Mouse (Mus musculus) mesoderm, embryonic 11.5 days (tissue): Measurements from ENCODE around the gene Catsper4.
"Not testable (repeated sequence)": the region's sequence is repeated elsewhere in the genome, so short reads cannot be mapped to it uniquely, and the experiment has no call there.

Experiments used
- DNase-seq: peaks from one replicate; pipeline ENCODE4 v3.0.0-alpha.2; 2012; ENCODE audit warnings: low read depth, low spot score

The Catsper4 gene

DNA sequence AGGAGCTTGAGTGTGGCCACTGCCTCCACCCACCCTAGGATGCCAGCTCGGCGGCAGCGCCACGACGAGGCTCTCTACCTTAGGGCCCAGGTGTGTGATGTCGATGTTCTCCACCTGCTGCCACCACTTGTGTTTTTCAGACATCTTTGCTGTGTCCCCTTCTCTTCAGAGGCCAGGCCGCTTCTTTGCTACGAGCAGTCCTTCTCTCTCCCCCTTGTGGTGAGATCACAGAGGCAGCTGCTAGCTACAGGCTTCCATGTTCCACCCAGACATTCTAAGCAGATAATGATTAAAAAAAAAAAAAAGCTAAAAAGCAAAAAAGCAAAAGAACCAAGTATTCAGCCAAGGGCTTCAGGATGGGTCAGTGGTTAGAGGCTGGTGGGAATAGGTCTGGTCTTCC lies at the start of gene Catsper4:
Gene Catsper4 (minus strand): TSS at position 190 of the 400 bp plus-strand sequence.
- DNase-seq, result no peak

DNA sequence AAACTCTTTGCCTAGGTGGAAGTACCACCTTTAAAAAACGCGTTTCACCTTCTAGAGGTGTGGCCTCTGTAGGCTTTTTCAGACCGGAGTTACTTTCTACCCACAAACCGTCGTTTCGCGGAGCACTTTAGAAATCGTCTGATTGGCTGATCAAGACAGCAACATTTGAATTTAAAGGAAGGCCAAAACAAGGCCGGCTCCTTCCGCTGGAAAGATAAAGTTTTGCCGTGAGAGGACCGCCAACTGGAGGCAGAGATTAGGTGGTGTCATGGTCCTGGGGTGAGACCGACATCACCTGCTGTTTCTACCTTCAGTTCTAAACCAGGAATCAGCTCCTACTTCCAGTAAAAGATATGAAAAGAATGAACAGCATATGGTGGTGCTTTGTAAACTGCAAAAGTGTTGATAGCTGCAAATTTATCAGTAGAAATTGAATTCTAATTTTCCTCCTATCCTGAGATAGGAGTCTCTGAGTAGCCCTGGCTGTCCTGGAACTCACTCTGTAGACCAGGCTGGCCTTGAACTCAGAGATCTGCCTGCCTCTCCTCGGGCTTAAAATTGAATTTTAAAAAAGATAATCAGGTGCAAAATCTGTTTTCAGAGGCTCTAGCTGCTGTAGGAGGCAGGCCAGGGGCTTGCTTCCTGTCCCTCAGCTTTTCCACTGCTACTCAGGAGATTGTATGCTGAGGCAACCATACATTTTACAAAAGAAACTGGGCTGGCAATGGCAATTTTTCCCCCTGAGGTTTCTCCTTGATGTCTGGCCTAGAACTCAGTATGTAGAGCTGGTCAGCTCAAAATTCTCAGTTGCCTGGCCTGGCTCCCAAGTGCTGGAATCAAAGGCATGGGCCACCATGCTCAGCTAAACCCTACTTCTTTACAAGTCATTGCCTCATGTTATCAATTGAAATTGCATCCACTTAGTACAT lies 46.5 kb upstream of the Catsper4 start:
- no peak for DNase-seq

DNA sequence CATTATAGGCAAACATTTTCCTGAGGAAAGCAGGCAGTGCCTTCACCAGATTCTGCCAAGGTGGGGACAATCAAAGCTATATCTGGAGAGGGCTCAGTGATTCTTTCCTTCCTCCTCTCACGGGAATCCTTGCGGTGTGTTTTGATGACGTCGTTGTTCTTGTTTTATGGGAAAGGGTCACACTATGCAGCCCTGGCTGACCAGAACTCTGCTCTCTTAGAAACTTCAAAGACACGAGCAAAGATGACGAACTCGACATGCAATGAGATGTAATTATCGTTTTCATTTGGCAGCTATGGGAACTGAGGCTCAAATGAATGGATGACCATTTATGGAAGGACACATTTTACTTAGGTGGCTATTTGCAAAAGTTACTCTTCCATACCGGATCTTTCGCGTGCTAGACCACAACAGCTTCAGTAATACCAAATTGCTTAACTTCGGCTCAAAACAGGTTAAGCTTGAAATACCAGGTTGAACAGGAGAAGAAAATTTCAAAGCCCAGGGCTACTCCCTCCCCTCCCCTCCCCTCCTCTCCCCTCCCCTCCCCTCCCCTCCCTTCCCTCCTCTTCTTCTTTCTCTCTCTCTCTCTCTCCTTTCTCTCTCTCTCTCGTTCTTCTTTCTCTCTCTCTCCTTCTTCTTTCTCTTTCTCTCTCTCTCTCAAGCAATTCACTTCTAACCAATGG lies 45.7 kb upstream of the Catsper4 start:
- DNase-seq, result no peak

DNA sequence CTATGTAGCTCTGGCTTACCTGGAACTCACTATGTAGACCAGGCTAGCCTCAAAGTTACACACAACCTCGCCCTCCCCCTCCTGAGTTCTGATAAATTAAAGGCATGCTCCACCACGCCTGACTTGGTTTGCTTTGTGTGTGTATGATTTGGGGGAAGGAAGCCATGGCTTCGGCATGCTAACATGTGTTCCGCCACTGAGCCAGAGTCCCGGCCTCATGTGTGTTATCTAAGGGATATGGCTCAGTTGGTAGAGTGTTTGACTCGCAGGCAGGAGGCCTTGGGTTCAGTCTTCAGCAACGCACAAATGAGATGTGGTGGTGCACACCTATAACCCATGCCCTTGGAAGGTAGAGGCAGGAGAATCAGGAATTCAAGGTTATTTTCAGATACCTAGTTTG lies 44.8 kb upstream of the Catsper4 start:
- DNase-seq, result no peak

DNA sequence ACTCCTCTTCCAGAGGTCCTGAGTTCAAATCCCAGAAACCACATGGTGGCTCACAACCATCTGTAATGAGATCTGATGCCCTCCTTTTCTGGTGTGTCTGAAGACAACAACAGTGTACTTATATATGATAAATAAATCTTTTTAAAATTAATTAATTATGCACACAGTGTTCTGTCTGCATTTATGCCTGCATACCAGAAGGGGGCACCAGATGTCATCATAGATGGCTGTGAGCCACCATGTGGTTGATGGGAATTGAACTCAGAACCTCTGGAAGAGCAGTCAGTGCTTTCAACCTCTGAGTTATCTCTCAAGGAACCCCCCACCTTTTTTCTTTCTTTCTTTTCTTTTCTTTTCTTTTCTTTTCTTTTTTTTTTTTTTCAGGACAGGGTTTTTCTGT lies 42.4 kb upstream of the Catsper4 start:
- DNase-seq, result not testable (repeated sequence)

DNA sequence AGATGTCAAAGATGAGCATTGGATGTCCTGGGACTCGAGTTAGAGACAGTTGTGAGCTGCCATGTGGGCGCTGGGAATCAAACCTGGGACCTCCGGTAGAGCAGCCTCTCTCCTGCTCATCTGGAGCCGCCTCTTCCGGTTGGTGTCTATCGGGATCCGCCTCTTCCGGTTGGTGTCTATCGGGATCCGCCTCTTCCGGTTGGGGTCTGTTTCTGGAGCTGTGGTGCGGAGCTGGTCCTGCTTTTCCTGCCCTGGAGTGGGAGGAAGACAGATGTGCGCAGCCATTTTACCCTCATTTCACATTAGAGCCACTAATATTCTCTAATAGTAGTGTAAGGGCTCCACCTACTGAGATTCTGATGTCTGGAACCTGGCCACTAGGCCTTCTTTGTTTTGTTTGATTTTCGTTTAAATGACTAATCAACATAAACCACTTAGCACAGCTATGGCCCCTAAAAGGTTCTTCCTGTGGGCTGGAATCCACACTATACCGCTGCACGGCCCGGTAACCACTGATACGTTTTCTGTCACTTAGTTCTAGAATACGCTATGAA lies 41.0 kb upstream of the Catsper4 start:
- no peak for DNase-seq

DNA sequence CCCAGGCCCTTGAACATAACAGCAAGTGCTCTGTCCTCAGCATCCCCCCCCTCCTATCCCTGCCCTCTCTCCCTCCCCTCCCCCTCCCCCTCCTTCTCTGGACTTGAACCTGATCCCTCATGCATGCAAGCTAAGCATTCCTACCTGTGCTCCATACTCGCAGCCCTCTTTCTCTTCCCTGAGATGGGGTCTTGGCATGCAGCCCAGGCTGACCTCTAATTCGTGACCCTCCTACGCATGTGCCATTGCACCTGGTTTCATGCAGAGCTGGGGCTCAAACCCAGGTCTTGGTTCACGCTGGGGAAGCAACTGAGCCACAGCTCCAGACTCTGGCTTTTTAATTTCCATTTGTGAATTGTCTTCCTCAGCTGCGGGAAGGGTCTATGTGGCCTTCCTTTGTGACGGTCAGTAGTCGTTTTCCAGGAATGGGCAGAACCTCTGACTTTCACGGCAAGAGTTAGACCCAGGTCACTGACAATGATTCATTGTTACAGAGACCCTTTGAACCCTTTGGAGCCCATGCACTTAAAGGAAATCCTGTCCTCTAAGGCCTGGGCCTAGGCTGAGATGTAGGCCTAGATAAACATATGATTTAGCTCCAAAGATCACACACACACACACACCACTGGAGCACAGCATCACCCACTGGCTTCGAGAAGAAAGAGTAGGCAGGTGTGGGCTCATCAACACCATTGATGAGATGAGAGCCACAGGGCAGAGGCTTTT lies 38.8 kb upstream of the Catsper4 start:
- no peak for DNase-seq

DNA sequence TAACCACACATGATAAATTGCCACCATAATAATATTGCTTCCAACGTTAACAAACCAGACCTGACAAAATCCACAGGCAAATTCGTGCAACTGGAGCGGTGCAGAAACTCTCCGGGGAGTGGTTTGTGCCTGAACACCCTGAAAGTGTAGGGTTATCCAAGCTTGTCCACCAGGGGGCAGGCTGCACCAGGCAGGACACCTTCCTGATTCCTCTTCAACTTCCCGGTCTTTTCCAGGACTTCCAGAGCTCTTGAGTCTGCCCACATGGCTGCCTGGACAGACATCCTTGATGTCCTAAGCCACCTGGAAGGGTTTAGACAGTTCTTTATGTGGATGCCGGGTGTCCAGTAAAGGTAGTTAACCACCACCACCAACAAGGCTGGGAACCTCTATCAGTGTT lies 36.0 kb upstream of the Catsper4 start:
- DNase-seq, result no peak

DNA sequence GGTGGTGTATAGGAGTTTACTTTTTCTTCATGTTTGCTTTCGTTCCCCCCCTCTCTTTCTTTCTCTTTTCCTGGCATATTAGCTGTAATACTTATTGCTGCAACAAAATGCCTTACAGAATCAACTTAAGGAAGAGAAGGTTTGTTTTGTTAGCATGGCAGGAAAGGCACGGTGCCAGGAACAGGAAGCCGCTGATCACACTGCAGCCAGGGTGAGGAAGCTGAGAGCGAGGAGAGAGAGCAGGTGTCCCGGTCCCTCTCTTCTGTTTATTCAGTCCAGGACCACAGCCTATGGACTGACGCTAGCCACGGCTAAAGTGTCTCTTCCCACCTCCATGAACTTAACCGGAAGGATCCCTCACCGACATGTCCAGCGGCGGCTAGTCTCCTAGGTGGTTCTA lies 31.2 kb upstream of the Catsper4 start:
- DNase-seq, result no peak

DNA sequence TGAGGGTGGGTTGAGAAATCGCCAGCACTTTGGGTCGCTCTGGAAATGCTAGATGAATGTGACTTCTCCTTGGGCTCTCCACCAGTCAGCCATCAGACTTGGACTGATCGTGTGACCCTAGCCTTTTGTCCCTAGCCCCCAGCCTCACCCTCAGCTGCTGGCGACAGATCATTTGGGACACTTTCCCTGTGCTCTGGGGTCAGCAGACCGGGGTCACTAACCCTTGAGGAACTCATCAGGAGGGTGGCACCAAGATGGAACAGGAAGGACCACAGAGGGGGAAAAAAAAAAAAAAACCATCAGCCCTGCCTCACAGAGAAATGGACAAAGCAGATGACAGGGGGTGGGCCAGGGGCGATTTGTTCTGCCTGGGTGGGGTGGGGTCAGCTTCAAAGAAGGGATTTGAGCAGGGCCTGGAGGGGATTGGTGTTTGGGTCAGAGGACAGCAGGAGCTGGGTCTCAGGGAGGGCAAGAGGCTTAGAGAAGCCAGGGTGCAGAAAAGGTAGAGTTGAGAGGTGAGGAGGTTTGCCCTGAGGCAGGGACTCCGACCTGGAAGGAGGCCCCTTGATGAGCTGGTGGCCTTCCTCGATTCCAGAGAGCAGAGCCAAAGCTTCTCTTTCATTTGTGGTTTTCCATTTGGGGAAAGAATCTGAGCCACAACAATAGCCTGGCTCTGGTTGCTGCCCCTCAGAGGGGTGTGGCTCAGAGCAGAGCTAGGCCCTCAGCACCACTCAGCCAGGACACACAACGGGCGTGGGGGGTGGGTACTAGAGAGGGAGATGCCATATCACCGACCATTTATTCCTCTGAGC lies 30.2 kb upstream of the Catsper4 start:
- DNase-seq, result no peak

DNA sequence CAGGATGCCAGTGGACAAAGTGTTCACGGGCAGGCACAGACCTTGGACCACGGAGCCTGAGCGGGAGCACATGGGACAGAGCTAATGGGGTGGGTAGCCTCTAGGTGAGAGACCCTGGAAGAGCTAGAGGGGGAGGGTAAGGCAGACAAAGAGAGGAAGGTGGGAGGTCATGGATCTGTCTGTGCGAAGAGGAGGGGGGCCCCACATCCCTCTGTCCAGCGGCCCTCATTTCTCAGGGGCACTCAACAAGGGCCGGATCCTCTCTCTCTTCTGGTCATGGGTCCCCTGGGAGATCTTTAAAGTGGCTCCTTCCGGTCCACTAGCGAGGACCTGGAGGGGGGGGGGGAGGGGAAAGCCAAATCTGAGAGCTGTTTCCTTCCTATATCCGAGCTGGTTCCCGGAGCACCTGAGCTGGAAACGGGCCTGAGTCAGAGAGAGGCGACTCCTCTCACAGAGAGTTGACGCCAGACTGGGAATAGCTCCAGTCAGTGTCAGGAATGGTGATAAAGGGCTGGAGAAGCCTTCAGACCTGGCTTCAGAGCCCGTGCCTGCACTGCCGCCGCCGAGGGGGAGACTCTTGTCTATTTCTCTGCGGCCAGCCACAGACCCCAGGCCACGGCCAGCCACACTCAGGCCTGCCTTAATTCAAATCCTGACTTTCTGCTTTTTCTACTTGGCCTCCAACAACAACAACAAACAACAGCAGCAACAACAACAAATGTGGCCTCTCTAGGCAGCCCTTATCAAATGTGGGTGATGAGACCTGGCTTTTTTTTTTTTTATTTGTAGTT lies 29.4 kb upstream of the Catsper4 start:
- DNase-seq, result no peak

DNA sequence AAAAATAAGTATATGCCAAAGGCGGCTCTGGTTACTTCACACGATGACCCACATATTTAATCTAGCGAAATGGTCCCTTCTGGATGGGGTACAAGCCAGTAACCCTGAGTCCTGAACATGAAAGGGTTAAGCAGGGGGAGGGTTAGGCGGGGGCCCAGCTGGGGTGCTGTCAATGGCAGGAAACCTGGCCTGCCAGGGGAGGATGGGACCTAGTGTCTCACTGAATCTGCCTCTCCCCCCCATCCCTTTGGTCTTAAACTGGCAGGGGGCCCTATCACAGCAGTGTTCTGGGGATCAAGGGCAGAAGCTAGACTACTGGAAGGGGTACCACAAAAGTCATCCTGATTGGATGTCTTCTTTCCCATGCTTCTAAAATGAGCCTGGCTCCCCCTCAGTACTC lies 28.7 kb upstream of the Catsper4 start:
- no peak for DNase-seq

DNA sequence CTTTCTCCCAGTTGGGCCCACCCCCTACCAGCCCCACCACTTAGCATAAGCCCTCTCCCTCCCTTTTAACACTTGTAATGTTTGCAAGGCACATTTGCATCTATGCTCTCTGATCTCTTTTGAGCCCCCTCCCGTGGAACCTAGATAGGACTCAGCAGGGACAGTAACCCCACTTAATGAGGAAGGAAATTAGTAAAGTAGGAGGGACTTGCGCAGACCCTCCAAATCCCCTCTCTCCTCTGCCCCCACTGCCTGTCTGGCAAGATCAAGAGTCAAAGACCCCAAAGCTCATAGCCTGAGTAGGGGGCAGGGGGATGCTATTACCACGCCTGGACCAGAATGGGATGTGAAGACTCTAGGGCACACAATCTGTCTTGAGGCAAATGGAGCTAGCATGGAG lies 27.7 kb upstream of the Catsper4 start:
- no peak for DNase-seq

DNA sequence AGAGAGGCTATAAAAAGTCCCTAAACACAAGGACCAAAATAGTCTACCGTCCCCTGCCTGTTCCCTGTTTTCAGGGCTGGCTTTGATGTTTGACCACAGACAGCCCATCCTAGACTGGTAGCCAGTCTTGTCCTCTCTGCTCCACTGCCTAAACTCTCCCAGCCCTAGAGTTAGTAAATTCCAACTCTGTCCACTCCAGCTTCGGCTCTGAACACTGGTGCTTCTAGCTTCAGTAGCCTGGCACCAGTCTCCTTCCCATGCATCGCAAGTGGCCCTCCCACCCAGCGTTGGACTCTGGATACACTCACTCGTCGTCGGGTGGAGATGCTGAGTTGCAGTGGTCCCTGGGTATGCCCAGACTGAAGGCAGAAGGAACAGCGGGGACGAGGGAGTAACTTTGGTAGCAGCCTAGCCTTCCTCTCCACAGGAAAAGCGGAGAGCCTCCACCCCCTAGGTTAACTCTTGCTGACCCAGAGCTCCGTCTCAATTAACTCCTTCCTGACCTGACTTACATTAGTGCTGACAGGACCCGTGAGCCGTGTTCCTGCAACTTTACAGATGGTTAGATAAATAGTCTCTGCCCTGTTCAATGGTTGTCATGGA lies 26.6 kb upstream of the Catsper4 start, which contains the start of gene Grrp1:
Gene Grrp1 (minus strand): TSS at position 385 of the 603 bp plus-strand sequence.
- DNase-seq, result no peak

DNA sequence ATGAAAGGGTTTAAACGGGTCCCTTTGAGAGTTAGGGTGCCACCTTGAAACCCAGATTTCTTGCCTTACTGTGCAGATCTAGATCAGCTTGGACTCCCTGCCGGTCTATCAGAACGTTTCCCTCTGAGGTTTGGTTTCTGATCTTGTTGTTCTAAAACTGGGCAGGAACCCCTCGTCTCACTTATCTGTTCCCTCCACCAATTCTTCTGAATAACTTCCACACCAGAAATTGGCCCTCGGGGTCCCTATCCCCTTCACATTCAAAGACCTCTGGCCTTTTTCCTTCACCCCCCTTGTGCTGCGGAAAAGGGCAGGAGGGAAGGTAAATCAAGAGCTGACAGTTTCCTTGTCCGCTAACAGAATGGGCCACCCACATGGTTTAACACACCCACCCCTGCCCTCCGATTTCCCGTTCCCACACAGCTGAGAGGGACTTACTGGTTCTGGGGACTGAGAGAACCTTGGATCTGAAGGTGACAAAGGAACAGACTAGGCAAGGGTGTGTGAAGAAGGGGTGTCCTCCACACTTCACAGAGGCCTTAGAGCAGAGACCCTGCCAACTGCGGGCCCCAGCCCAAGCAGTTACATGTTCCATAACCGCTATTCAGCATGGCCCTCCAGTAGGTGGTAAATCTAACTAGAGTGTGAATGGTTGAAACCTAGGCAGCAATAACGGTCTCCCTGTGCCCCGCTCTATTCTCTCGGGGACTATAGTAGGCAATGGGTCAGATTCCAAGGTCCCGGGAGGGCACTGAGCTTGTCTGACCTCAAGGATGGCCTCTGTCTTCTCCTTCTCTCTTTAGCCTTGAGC lies 25.9 kb upstream of the Catsper4 start:
- DNase-seq, result no peak

DNA sequence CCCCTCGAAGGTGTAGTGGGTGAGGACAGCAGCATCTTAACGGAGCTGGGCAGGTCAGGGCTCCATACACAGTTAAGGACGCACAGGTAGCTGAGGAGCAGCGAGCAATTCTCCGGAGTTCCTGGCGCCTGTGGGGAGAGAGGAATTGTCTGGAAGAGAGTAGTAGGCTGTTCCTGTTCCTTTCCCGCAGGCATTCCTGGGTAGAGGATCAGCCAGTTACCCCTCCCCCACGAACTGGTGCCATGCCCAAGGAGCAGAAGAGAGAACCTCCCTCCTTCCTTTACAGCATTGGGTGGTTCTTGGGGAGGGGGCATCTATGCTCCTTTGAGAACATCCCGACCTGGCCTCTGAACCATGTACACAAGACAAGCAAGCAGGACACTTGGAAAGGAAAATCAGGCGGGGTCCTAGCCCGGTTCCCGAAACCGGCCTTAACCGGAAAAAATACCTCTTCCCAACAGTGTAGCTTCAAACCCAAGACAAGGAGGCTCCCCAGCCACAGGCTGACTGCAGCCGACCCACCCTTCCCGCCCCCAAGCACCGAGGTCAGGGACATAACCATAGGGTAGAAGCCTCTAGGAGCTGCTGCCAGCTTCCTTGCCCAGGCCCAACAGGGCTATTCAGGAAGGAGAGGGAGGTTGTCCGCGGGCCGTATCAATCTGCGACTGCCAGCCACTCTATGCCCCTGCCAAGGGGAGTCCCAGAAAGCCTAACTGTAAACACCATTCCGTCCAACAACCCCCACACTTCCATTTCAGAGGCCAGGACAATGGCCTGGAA lies 25.1 kb upstream of the Catsper4 start:
- no peak for DNase-seq

DNA sequence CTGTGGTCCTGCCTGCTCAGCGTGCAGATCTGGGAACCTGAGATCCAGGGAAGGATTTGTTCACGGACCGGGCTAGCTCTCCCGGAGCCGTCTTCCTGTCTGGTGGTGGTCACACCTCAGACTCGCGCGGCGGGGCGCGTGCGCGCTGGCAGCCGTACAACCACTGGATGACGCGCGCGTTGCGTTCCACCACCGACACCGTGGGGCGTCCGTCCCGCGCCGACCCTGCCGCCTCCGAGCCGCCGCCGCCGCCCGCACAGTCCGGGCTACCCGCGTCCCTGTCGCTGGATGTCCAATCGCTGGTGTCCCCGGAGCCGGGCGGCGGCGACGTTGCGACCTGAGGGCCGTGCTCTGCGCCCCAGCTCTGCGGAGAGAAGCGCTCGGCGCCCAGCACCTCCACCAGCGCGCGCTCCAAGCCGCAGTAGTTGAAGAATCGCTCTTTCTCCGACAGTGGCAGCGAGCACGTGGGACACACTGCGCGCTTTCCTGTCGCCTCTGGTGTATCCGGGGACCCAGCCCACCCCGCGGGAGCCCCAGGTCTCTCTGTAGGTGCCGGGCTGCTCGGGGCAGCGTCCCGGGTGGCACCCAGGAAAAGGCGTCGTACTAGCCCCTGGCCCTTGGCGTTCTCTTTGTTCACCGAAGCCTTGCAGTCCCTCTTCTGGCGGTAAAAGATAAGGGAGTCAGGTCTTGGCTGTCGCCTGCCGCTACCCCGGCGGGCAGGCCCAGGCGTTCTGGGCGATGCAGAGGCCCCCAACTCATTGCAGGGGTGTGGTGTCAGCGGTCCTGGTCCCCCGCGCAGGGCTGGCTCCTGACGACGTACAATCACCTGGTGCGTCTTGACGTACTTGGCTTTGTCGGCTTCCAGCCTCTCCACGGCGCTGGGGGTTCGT lies 24.3 kb upstream of the Catsper4 start:
- no peak for DNase-seq
